Mouse (Mus musculus) liver, postnatal 0 days (tissue): Measurements from ENCODE around the gene Nthl1. TPM values are rescaled to one million over a fixed set of nuclear protein-coding genes. Genes with fewer than 3 reads are reported as not detected.
A peak's percentile ranks its signal among the peaks of the same experiment; 100 is the strongest.
"Not testable (repeated sequence)": the region's sequence is repeated elsewhere in the genome, so short reads cannot be mapped to it uniquely, and the experiment has no call there.

ENCODE experiments used
- ATAC-seq: fragments of 200-750 bp; cut with Nextera tagmentation; 2 replicates; pipeline ENCODE4 v1.8.0; 2017; ENCODE audit warnings: mild to moderate bottlenecking, moderate library complexity
- DNase-seq: peaks from one replicate; pipeline ENCODE4 v3.0.0-alpha.2; 2016
- H3K27ac ChIP-seq: fragments of 300-500 bp; sonication (generic); 2 replicates; pipeline ENCODE4 v1.5.1; 2014; ENCODE audit warnings: antibody characterized with exemption, moderate library complexity, mild to moderate bottlenecking, low read depth
- H3K27me3 ChIP-seq: fragments of 300-500 bp; sonication (generic); 2 replicates; pipeline ENCODE4 v1.6.1; 2014; ENCODE audit warnings: low read length, control low read depth, mixed read lengths; ENCODE audit not compliant: insufficient read depth
- H3K36me3 ChIP-seq: fragments of 300-500 bp; sonication (generic); replicated peaks from 2 replicates; pipeline ENCODE4 v1.6.1; 2014; ENCODE audit warnings: mild to moderate bottlenecking, control low read depth, low read length, moderate library complexity, mixed read lengths; ENCODE audit not compliant: insufficient read depth
- H3K4me1 ChIP-seq: fragments of 300-500 bp; sonication (generic); 2 replicates; pipeline ENCODE4 v1.6.1; 2014; ENCODE audit warnings: antibody characterized with exemption, mild to moderate bottlenecking, control low read depth; ENCODE audit not compliant: insufficient read depth
- H3K4me2 ChIP-seq: fragments of 300-500 bp; sonication (generic); 2 replicates; pipeline ENCODE4 v1.6.1; 2014; ENCODE audit warnings: low read depth, mild to moderate bottlenecking, low read length, moderate library complexity, mixed read lengths
- H3K4me3 ChIP-seq: fragments of 300-500 bp; sonication (generic); 2 replicates; pipeline ENCODE4 v1.5.1; 2014; ENCODE audit warnings: low read depth, low read length
- H3K9ac ChIP-seq: fragments of 300-500 bp; sonication (generic); replicated peaks from 2 replicates; pipeline ENCODE4 v1.6.1; 2014; ENCODE audit warnings: mild to moderate bottlenecking, moderate library complexity
- H3K9me3 ChIP-seq: fragments of 300-500 bp; sonication (generic); 2 replicates; pipeline ENCODE4 v1.6.1; 2016; ENCODE audit warnings: mild to moderate bottlenecking, control low read depth, low read length, mixed read lengths
- CTCF ChIP-seq: sonication (generic); IDR thresholded peaks from 2 replicates; pipeline ENCODE4 v1.5.1; 2016; ENCODE audit warnings: antibody characterized with exemption, low read depth
- EP300 ChIP-seq: IDR thresholded peaks from 2 replicates; pipeline ENCODE4 v1.6.1; 2016; ENCODE audit warnings: antibody characterized with exemption, low read depth, mild to moderate bottlenecking
- WGBS: fragments of 180-500 bp; shearing (Covaris S2); extraction: QIAGEN DNeasy Blood & Tissue Kit; methylation state at CpG from one replicate; pipeline ENCODE4 v1.1.7; 2014; ENCODE audit not compliant: insufficient replicate concordance; 5-methylcytosine and 5-hydroxymethylcytosine counted together
- polyA plus RNA-seq: library from polyadenylated mRNA; unstranded; fragments of >200 nt; fragmentation: Nextera tagmentation; extraction: Ambion mirVana; gene quantifications from 2 replicates; pipeline ENCODE4 v1.2.1, GENCODE M21; 2015

Gene Nthl1
- polyA plus RNA-seq, 1 experiment from 2014 or later = 4.3 TPM

DNA sequence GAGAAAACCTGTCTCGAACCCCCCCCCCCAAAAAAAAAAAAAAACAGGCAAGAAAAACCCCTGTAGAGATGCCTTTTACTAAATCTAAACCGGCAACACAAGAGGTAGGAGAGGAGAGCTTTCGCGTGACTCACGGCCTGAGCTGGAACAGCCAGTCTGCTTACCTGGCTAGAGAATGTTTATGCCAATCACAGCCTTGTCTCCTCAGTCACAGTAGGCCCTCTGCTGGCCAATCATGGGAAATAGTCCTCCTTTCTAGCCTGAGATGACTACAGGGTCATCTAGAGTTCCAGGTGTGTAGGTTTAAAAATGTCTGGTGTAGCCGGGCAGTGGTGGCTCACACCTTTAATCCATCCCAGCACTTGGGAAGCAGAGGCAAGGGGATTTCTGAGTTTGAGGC is 34.9 kb downstream of the Nthl1 start:
- peak; percentile 66 for DNase-seq

DNA sequence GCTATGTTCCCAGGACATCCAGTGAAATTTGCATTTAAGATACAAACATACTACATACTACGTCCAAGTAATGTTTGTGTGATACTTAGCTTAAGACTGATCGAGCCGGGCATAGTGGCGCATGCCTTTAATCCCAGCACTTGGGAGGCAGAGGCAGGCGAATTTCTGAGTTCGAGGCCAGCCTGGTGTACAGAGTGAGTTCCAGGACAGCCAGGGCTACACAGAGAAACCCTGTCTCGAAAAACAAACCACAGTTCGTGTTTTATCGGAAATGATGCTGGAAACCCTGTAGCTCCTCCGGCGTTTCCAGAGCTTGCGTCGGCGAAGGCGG is 36.7 kb downstream of the Nthl1 start:
- not testable (repeated sequence) for H3K9me3 ChIP-seq, H3K36me3 ChIP-seq, H3K27me3 ChIP-seq, DNase-seq
- peak overlapping the region; percentile 99 for H3K9ac ChIP-seq
- H3K4me1 ChIP-seq = peaks cover 37% of the 10 kb centered on the region
- peak overlapping the region; percentile 95 for H3K27ac ChIP-seq
- peak overlapping the region; percentile 100 for H3K4me3 ChIP-seq
- 6% methylated on average over 15 of the region's 15 CpGs for WGBS
- peak overlapping the region; percentile 98 for H3K4me2 ChIP-seq
- peak; percentile 4 for ATAC-seq

More for the DNA sequence above, 34.9 kb downstream of the Nthl1 start:
- H3K9me3 ChIP-seq = no peaks in the 10 kb centered on the region
- TF ChIP-seq CTCF (peak; percentile 85), EP300 (no peak)
- no peak overlapping the region for H3K27ac ChIP-seq
- H3K4me3 ChIP-seq = no peak overlapping the region
- H3K36me3 ChIP-seq = no peaks in the 10 kb centered on the region
- no peak overlapping the region for H3K4me2 ChIP-seq
- no peak overlapping the region for H3K9ac ChIP-seq
- ATAC-seq = 0 out of 2 replicates have a peak, but pooled peaks have one; percentile 4
- H3K27me3 ChIP-seq = no peaks in the 10 kb centered on the region
- WGBS = 18% methylated on average over 6 of the region's 6 CpGs
- peaks cover 30% of the 10 kb centered on the region for H3K4me1 ChIP-seq

DNA sequence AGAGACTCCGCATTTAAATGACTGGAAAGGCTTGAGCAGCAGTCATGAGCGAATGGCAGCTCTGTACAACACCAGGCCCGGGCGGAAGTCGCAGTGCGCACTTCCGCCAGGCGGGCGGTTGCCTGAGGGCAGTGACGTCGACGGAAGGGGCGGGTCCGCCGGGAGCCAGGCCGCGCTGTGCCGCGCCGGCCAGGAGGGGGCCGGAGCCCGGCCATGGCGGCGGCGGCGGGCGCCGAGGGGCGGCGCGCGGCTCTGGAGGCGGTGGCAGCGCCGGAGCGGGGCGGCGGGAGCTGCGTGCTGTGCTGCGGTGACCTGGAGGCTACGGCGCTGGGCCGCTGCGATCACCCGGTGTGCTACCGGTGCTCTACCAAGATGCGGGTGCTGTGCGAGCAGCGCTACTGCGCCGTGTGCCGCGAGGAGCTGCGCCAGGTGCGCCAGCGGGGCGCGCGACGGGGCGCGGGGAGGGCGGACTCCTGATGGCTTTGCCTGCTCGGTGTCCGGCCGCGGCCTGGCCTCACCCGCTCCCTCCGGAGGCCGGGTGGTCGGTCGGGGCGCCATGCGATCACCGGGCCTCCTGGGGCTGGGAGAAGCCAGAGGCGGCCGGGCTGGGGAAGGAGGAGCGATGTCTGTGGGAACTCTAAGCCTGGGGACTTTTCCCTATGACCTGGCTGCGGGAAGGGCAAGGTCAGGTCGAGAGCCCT is 37.2 kb downstream of the Nthl1 start, which contains the start of gene Zfp598:
Gene Zfp598, plus strand, starts transcription at position 143 of the 701 bp plus-strand sequence.
- Histone ChIP-seq H3K9me3 (no peaks in the 10 kb centered on the region), H3K4me1 (peaks cover 40% of the 10 kb centered on the region), H3K9ac (peak within 1 kb of the TSS; percentile 99), H3K27me3 (no peaks in the 10 kb centered on the region), H3K4me3 (peak within 1 kb of the TSS; percentile 100), H3K4me2 (peak within 1 kb of the TSS; percentile 98), H3K27ac (peak within 1 kb of the TSS; percentile 95), H3K36me3 (no peaks in the 10 kb centered on the region)
- 0% methylated on average over 52 of the region's 80 CpGs for WGBS
- TF ChIP-seq CTCF (peak; percentile 47), EP300 (no peak)
- DNase-seq = peak; percentile 97
- ATAC-seq = peak; percentile 93

DNA sequence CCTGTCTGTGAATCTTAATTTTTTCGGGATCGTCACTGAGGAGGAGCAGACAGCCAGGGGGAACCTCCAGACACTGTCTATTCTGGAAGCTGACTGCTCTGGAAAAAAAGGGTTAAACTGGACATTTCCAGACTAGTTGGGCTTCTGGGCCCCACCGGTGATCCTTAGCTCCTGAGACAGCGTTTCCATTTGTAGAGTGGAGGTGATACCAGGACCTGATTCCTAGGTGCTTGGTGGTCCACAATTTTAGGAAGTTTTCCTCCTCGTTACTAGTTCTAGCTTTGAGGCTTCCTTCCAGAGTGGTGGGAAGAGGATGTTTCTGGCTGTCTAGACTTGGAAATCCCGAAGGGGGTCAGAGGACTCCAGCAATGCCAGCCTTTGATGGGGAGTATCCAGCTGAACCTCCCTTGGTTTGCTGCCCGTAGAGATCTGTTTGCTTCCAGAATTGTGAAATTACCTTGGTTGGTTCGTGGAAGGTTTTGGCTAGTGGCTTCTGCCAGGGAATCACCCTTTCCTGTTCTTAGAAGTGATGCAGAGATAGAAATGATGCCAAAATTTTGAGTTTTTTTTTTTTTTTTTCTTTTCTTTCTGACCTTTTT is 37.9 kb downstream of the Nthl1 start:
- Histone ChIP-seq H3K9ac (peak overlapping the region; percentile 99), H3K9me3 (no peaks in the 10 kb centered on the region), H3K27me3 (no peaks in the 10 kb centered on the region), H3K4me1 (peaks cover 40% of the 10 kb centered on the region), H3K36me3 (no peaks in the 10 kb centered on the region), H3K4me3 (peak overlapping the region; percentile 100), H3K4me2 (peak overlapping the region; percentile 98), H3K27ac (peak overlapping the region; percentile 95)
- 5% methylated on average over 8 of the region's 8 CpGs for WGBS
- ATAC-seq (no peak), DNase-seq (no peak)
- no peak for TF ChIP-seq EP300
- TF ChIP-seq CTCF = no peak

DNA sequence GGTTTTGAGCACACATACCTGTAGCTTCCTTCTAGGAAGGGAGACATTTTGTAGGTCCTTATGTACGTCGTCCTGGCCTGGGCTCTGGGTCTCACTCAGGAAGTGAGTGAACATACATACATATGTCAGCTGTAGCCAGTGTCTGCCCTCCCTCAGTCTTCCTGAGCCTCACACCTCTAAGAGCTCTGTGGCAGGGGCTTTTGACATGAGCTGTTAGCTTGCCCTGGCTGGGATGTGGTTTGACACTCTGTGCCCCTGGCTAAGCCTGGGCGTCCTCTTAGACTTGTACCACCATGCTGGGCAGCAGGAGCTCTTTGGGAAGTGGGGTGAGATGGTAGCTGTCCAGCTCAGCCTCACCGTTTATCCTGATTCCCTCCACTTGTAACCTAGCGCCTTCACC is 38.9 kb downstream of the Nthl1 start:
- Histone ChIP-seq H3K4me3 (no peak overlapping the region), H3K9ac (peak overlapping the region; percentile 99; the same call in 1 of the 2 replicates), H3K36me3 (no peaks in the 10 kb centered on the region), H3K27ac (peak overlapping the region; percentile 31; the same call in 1 of the 2 replicates), H3K4me2 (peak overlapping the region; percentile 98), H3K9me3 (no peaks in the 10 kb centered on the region), H3K4me1 (peaks cover 40% of the 10 kb centered on the region), H3K27me3 (no peaks in the 10 kb centered on the region)
- TF ChIP-seq CTCF (no peak), EP300 (no peak)
- no peak for DNase-seq
- no peak for ATAC-seq
- 54% methylated on average over 5 of the region's 5 CpGs for WGBS

DNA sequence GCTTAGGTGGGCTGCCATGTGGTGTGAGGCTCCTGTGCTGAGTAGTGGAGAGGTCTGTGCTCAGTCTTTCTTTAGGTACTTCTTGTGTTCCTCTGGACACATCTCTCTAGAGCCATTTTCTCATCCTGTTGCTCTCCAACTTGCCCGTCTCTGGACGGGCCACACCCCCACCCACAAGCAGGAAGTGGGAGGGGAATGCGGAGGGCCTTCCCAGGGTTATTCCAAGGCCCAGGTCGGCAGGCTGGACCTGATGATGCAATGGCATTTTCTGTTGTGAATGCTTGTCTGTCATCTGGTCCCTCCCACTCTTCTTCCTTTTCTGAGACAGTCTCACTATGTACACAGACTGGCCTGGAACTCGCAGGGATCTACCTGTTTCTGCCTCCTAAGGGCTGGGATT is 39.7 kb downstream of the Nthl1 start:
- Histone ChIP-seq H3K27ac (peak overlapping the region; percentile 31; the same call in 1 of the 2 replicates), H3K36me3 (peaks cover 7% of the 10 kb centered on the region), H3K4me2 (peak overlapping the region; percentile 98), H3K27me3 (no peaks in the 10 kb centered on the region), H3K9me3 (no peaks in the 10 kb centered on the region), H3K4me3 (no peak overlapping the region), H3K4me1 (peaks cover 40% of the 10 kb centered on the region), H3K9ac (no peak overlapping the region; the same call in 1 of the 2 replicates)
- ATAC-seq = peak; percentile 40
- WGBS = 10% methylated on average over 5 of the region's 5 CpGs
- peak; percentile 75 for DNase-seq
- TF ChIP-seq CTCF = no peak
- no peak for TF ChIP-seq EP300
